Mouse (Mus musculus): ENCODE measurements around the gene Mtln. TPM values are rescaled to one million over a fixed set of nuclear protein-coding genes. Genes with fewer than 3 reads are reported as not detected.
A peak's percentile ranks its signal among the peaks of the same experiment; 100 is the strongest.

Mtln gene
- polyA plus RNA-seq, 1 experiment from 2014 or later, result 26.7 TPM

DNA sequence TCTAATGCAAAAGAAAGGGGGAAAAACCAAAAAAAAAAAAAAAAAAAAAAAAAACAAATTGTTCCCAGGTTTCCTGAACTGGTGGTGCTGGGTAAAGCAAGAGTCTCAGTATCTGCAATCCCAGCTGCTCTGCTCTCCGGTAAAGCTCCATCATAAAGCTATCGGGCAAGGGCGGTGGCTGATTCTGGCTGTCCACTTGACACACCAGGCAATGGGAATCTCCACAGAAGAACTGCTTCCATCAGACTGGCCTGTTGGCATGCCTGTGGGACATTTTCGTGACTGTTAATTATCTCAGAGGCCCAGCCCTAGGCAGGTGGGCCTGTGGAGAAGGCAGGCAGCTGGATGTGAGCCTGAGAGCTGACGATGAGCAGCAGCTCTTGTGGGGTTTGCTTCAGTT lies 13.8 kb downstream of the Mtln start:
- H3K4me2 ChIP-seq (replicated peaks), result no peak overlapping the region
- no peaks in the 10 kb centered on the region for H3K4me1 ChIP-seq
- H3K9ac ChIP-seq, result no peak overlapping the region
- H3K27me3 ChIP-seq (replicated peaks), result no peaks in the 10 kb centered on the region
- no peak for ATAC-seq (ENCODE audit: low FRiP score, low read depth)
- WGBS, result 82% methylated on average over 5 of the region's 5 CpGs
- H3K9me3 ChIP-seq, result no peaks in the 10 kb centered on the region
- H3K36me3 ChIP-seq, result peaks cover 15% of the 10 kb centered on the region; the same call in 1 of the 2 replicates
- no peak overlapping the region for H3K4me3 ChIP-seq
- H3K27ac ChIP-seq, result no peak overlapping the region

- Histone ChIP-seq H3K36me3 (peaks cover 29% of the 10 kb centered on the region), H3K9me3 (no peaks in the 10 kb centered on the region), H3K27me3 (replicated peaks) (no peaks in the 10 kb centered on the region), H3K4me2 (replicated peaks) (no peak overlapping the region), H3K4me3 (no peak overlapping the region), H3K9ac (no peak overlapping the region), H3K4me1 (no peaks in the 10 kb centered on the region), H3K27ac (no peak overlapping the region)
- peak; percentile 88 for ATAC-seq (ENCODE audit: low FRiP score, low read depth)
- 72% methylated on average over 3 of the region's 3 CpGs for WGBS
Observed at GRCm38 (mm10) chr2:127775013-127775412, 17.3 kb downstream of the Mtln start.

GRCm38 (mm10) chr2:127774578-127774941 lies 17.7 kb downstream of the Mtln start:
- no peak overlapping the region for H3K4me3 ChIP-seq
- H3K36me3 ChIP-seq, result peaks cover 32% of the 10 kb centered on the region
- ATAC-seq (ENCODE audit: low FRiP score, low read depth), result peak; percentile 86
- WGBS, result 21% methylated on average over 1 of the region's 1 CpGs
- H3K4me1 ChIP-seq, result no peaks in the 10 kb centered on the region
- H3K4me2 ChIP-seq (replicated peaks), result no peak overlapping the region
- no peak overlapping the region for H3K9ac ChIP-seq
- peak overlapping the region; percentile 57; the same call in 1 of the 2 replicates for H3K27ac ChIP-seq
- no peaks in the 10 kb centered on the region for H3K27me3 ChIP-seq (replicated peaks)
- H3K9me3 ChIP-seq, result no peaks in the 10 kb centered on the region

- H3K4me2 ChIP-seq (replicated peaks), result peak overlapping the region; percentile 31
- peak overlapping the region; percentile 57 for H3K27ac ChIP-seq
- 45% methylated on average over 15 of the region's 15 CpGs for WGBS
- no peak overlapping the region for H3K4me3 ChIP-seq
- no peaks in the 10 kb centered on the region for H3K4me1 ChIP-seq
- peak; percentile 74 for ATAC-seq (ENCODE audit: low FRiP score, low read depth)
- no peaks in the 10 kb centered on the region for H3K27me3 ChIP-seq (replicated peaks)
- H3K9me3 ChIP-seq, result no peaks in the 10 kb centered on the region
- H3K36me3 ChIP-seq, result peaks cover 29% of the 10 kb centered on the region
- no peak overlapping the region for H3K9ac ChIP-seq
Observed at GRCm38 (mm10) chr2:127773938-127774577, 18.2 kb downstream of the Mtln start.

DNA sequence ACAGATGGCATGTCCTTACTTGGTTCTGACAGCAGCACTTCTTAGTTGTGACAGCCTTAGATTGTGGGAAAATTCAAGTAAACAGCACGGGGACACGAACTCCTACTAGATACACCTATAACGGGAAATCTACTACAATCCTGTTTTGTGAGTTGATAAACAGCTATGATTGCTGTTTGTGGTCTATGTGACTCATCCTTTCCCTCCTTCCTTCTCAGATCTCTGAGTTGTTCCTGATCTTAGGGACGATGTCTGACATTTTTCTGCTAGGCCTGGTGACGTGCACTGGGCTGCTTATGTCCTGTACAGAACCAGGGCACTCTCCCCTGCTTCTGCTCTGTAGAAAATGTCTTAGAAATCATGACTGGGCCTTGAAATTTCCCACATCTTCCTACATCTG lies 30.7 kb downstream of the Mtln start:
- no peaks in the 10 kb centered on the region for H3K27me3 ChIP-seq (replicated peaks)
- no peak overlapping the region for H3K9ac ChIP-seq
- no peak for ATAC-seq (ENCODE audit: low FRiP score, low read depth)
- H3K36me3 ChIP-seq, result peaks cover 28% of the 10 kb centered on the region; the same call in 1 of the 2 replicates
- no peak overlapping the region for H3K4me2 ChIP-seq (replicated peaks)
- no peaks in the 10 kb centered on the region; the same call in 1 of the 2 replicates for H3K4me1 ChIP-seq
- no peaks in the 10 kb centered on the region for H3K9me3 ChIP-seq
- no peak overlapping the region for H3K27ac ChIP-seq
- WGBS, result 93% methylated on average over 5 of the region's 5 CpGs
- no peak overlapping the region for H3K4me3 ChIP-seq

DNA sequence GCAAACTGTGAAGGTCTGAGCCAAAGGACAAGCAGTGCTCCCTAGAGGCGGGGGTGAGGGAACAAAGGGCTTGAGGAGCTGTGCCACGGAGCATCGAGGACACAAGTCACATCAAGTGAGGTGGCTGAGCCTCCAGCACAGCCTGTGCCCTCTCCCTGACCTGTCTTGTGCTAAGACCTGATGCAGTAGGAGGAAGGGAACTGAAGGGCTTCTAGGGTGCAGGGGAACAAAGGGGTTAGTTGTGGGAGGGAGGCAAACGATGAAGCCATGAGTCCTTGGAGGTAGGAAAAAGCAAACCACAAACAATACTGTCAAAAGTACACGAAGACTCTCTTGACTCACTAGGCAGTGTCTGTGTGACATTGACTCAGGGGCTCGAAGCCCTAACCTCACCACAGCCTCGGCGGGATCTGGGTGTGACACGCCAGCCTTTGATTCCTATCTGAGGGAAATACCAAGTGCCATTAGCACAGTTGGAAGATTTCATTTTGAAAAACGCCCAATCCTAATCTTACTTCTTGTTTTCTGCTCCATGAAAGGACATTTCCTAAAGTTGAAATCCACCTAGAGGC lies 31.8 kb downstream of the Mtln start:
- Histone ChIP-seq H3K9me3 (no peaks in the 10 kb centered on the region), H3K27ac (no peak overlapping the region), H3K4me3 (no peak overlapping the region), H3K4me2 (replicated peaks) (no peak overlapping the region), H3K36me3 (peaks cover 28% of the 10 kb centered on the region; the same call in 1 of the 2 replicates), H3K27me3 (replicated peaks) (no peaks in the 10 kb centered on the region), H3K9ac (no peak overlapping the region), H3K4me1 (no peaks in the 10 kb centered on the region; the same call in 1 of the 2 replicates)
- 78% methylated on average over 10 of the region's 10 CpGs for WGBS
- ATAC-seq (ENCODE audit: low FRiP score, low read depth), result no peak

GRCm38 (mm10) chr2:127760014-127760413 lies 32.3 kb downstream of the Mtln start:
- Histone ChIP-seq H3K4me3 (no peak overlapping the region), H3K36me3 (peaks cover 28% of the 10 kb centered on the region; the same call in 1 of the 2 replicates), H3K9me3 (no peaks in the 10 kb centered on the region), H3K4me1 (no peaks in the 10 kb centered on the region; the same call in 1 of the 2 replicates), H3K4me2 (replicated peaks) (no peak overlapping the region), H3K9ac (no peak overlapping the region), H3K27ac (no peak overlapping the region), H3K27me3 (replicated peaks) (no peaks in the 10 kb centered on the region)
- WGBS, result 91% methylated on average over 6 of the region's 6 CpGs
- ATAC-seq (ENCODE audit: low FRiP score, low read depth), result no peak

DNA sequence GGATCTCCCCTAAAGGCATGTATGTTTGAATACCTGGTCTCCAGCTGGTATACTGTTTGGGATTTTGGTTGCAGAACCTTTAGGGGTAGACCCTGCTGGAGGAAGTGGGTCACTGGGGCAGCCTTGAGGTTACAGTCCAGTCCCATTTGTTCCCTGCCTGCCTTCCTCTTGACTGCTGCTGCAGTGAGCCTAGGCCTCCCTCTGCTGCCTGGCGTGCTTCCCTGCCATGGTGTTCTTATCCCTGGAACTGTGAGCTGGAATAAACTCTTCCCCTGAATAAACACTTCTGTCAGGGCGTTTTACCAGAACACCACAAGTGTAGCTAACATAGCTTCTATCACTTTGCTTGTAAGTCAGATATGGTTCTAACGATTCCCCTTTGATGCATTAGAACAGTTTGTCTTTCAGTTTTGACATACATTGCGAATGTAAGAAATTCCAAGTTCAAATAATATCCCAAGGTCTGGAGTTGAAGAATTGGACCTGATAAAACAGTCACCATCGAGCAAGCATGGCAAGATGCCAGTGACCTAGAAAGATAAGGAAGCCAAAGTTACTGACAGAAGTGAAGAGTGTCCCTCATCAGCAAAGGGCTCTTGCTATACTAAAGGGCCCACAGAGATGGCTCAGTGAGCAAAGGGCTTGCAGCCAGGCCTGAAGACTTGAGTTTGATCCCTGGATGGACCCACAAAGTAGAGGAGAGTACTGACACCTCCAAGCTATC lies 33.0 kb downstream of the Mtln start:
- no peak for ATAC-seq (ENCODE audit: low FRiP score, low read depth)
- no peak overlapping the region for H3K4me3 ChIP-seq
- WGBS, result 86% methylated on average over 5 of the region's 5 CpGs
- H3K27me3 ChIP-seq (replicated peaks), result no peaks in the 10 kb centered on the region
- no peaks in the 10 kb centered on the region for H3K9me3 ChIP-seq
- H3K4me1 ChIP-seq, result no peaks in the 10 kb centered on the region; the same call in 1 of the 2 replicates
- no peak overlapping the region for H3K9ac ChIP-seq
- H3K27ac ChIP-seq, result no peak overlapping the region
- H3K4me2 ChIP-seq (replicated peaks), result no peak overlapping the region
- H3K36me3 ChIP-seq, result peaks cover 24% of the 10 kb centered on the region; the same call in 1 of the 2 replicates

DNA sequence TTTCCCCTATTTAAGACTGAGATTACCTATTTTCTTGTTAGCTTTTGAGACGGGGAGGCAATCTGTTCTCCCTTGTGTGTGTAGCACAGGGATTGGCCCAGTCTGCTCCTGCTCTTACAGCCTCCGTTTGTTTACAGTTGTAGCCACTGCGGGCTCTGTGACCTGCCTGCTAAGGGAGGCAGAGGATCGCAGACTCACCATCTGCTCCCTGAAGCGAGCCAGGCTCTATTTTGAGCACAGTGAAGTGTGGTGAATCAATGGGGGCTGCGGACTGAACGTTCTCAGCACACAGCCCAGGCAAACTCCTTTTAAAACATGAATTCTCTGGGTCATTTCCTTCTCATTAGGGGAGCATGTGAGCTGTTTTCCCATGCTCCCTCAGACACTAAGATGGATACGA lies 35.1 kb downstream of the Mtln start:
- WGBS, result 30% methylated on average over 8 of the region's 8 CpGs
- no peaks in the 10 kb centered on the region; the same call in 1 of the 2 replicates for H3K4me1 ChIP-seq
- H3K4me2 ChIP-seq (replicated peaks), result no peak overlapping the region
- no peak overlapping the region for H3K9ac ChIP-seq
- no peaks in the 10 kb centered on the region for H3K27me3 ChIP-seq (replicated peaks)
- no peak overlapping the region for H3K4me3 ChIP-seq
- no peak for ATAC-seq (ENCODE audit: low FRiP score, low read depth)
- H3K27ac ChIP-seq, result no peak overlapping the region
- no peaks in the 10 kb centered on the region for H3K9me3 ChIP-seq
- peaks cover 18% of the 10 kb centered on the region; the same call in 1 of the 2 replicates for H3K36me3 ChIP-seq

DNA sequence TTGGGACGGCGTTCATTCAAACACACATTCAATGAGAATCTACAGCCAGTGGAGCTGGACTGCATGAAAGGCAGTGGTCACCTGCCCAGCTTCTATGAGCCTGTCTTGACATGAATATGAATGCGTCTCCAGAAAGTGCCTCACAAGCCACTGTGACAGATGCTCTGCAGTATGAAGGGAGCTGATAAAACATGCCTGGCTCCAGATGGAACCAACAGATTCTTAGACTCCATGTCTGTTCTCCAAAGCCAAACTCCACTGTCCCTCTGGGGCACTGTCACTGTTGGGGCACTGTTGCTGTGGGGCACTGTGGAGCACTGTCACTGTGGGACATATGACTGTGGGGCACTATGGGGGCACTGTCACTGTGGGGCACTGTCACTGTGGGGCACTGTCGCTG lies 38.2 kb downstream of the Mtln start:
- no peak for ATAC-seq (ENCODE audit: low FRiP score, low read depth)
- WGBS, result 94% methylated on average over 4 of the region's 4 CpGs
- H3K4me3 ChIP-seq, result no peak overlapping the region
- no peak overlapping the region for H3K27ac ChIP-seq
- no peaks in the 10 kb centered on the region for H3K36me3 ChIP-seq
- no peaks in the 10 kb centered on the region; the same call in 1 of the 2 replicates for H3K4me1 ChIP-seq
- H3K9me3 ChIP-seq, result no peaks in the 10 kb centered on the region
- no peaks in the 10 kb centered on the region for H3K27me3 ChIP-seq (replicated peaks)
- H3K9ac ChIP-seq, result no peak overlapping the region
- no peak overlapping the region for H3K4me2 ChIP-seq (replicated peaks)

GRCm38 (mm10) chr2:127751849-127752610 lies 40.3 kb downstream of the Mtln start:
- Histone ChIP-seq H3K4me3 (no peak overlapping the region), H3K27me3 (replicated peaks) (no peaks in the 10 kb centered on the region), H3K4me2 (replicated peaks) (no peak overlapping the region), H3K4me1 (no peaks in the 10 kb centered on the region), H3K9ac (no peak overlapping the region), H3K27ac (no peak overlapping the region), H3K36me3 (no peaks in the 10 kb centered on the region), H3K9me3 (no peaks in the 10 kb centered on the region)
- no peak for ATAC-seq (ENCODE audit: low FRiP score, low read depth)
- WGBS, result 76% methylated on average over 11 of the region's 11 CpGs

DNA sequence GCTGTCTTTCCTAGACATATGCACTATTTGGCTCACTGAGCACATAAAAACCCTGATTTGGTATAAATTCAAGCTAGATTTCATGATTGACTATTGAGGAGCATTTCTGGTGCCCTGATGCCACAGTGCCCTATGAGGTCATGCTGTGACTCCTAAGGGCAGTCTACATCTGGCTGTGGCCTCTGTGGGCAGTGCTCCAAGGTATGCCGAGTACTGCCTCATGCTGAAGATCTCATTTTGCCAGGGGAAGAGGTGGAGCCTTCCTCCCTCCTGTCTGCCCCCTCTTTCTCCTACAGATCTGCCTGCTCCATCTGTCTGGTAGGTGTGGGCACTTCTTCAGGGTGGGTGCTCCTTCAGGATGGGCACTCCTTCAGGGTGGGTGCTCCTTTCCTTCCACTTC lies 42.9 kb downstream of the Mtln start:
- no peak overlapping the region for H3K9ac ChIP-seq
- H3K4me3 ChIP-seq, result no peak overlapping the region
- no peak for ATAC-seq (ENCODE audit: low FRiP score, low read depth)
- H3K9me3 ChIP-seq, result no peaks in the 10 kb centered on the region
- H3K27ac ChIP-seq, result no peak overlapping the region
- no peaks in the 10 kb centered on the region for H3K36me3 ChIP-seq
- 67% methylated on average over 1 of the region's 1 CpGs for WGBS
- no peaks in the 10 kb centered on the region for H3K27me3 ChIP-seq (replicated peaks)
- no peak overlapping the region for H3K4me2 ChIP-seq (replicated peaks)
- H3K4me1 ChIP-seq, result no peaks in the 10 kb centered on the region

Data from neural tube, embryonic 12.5 days (tissue).